Mouse (Mus musculus) embryo, embryonic 11 days (tissue): ENCODE results near the gene Fam229b.

Experiments
- DNase-seq: peaks from one replicate; pipeline ENCODE4 v3.0.0-alpha.2; 2015

Gene Fam229b

DNA sequence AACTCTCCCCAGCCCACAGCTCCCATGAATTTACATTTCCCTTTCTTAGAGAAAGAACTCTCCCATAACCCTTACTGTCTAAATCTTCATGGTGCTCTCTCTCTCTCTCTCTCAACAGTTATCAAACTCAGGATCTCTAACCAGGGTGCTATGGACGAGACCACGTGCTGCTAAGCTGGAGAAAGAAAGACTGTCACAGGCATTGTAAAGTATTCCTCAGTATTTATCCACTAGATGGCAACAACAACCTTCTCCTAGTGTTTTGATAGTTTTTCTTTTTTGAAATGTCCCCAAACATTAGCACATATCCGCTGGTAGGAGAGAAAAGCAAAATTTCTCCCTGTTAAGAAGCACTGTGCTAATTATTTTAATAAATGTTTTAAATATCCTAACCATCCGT lies 12.3 kb downstream of the Fam229b start:
- no peak for DNase-seq

DNA sequence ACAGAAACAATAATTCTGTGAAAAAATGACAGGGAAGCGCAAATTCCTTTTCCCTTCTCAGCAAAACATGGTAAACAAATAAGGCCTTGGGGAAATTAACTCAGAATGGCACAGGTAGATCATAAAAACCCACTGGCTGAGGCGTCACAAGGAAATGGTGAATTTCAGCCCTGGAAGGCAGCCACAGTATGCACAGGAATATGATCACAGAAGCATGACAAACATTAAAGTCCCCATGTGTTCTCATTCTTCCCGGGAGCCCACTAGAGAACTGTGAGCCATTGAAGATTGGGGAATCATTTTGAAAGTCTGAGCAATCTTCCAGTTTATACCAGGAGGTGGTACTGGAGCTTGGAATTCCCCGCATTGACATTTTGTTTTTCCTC lies 24.2 kb downstream of the Fam229b start:
- DNase-seq: no peak

- DNase-seq: no peak
Measured at GRCm38 (mm10) chr10:39108837-39109488, 24.8 kb downstream of the Fam229b start.

DNA sequence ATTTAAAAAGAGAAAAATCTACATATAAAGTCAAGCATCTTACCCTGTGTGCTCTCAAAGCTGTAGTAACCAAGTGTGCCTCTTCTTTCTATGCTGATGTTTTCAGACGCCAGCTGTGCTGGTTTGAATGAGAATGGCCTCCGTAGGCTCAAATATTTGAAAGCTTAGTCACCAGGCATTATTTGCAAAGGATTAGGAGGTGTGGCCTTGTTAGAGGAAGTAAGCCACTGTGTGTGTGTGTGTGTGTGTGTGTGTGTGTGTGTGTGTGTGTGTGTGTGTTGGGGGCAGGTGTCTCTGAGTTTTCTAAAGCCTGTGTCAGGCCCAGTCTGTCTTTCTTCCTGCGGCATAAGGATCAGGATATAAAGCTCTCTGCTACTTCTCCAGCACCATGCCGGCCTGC lies 26.8 kb downstream of the Fam229b start:
- DNase-seq: peak; percentile 17

GRCm38 (mm10) chr10:39106413-39106812 lies 27.3 kb downstream of the Fam229b start:
- no peak for DNase-seq

DNA sequence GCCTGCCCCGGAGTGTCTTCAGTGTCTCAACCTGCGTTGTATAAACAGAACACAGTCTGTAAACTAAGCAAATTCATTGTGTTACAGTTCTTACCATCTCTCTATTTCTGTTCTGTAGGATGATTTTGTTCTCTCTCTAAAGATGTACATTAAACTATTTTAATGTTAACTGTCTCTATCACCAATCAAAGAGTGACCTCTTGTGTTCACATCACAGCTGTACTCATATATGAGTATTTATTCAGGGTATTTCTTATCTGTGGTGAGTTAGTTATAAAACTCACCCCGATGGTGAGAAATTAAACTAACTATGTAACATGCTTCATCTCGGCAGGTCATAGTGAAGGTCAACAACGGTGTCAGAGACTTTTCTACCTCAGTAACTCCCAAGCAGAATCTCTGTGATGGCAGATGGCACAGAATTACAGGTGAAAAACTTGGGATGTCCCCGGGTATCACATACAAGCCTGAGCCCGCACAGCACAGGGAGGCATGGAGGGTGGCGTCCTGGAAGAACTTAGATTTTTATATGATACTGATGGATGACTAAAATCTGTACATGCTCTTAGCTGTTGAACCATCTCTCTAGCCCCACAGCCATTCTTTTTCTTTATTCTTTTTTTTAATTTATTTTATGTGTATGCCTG lies 28.8 kb downstream of the Fam229b start:
- DNase-seq: no peak

DNA sequence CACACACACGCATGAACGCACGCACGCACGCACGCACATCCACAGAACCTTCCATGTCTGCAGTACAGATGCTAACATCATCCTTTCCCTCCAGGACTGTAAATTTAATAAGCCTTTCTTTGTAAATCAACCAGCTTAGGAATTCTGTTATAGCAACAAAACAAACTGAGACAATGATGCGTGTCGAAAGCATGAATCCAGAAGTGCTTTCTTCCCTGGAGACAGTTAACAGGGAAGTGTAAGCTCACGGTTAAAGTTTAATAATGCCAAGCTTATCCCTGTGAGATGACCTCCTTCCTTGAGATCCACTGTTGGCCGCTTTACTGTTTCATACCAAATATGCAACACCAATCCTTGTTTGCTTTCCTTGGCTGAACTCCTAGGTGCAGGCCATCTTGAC lies 35.0 kb downstream of the Fam229b start:
- no peak for DNase-seq

- peak; percentile 34 for DNase-seq
Measured at GRCm38 (mm10) chr10:39096981-39097380, 36.7 kb downstream of the Fam229b start.

DNA sequence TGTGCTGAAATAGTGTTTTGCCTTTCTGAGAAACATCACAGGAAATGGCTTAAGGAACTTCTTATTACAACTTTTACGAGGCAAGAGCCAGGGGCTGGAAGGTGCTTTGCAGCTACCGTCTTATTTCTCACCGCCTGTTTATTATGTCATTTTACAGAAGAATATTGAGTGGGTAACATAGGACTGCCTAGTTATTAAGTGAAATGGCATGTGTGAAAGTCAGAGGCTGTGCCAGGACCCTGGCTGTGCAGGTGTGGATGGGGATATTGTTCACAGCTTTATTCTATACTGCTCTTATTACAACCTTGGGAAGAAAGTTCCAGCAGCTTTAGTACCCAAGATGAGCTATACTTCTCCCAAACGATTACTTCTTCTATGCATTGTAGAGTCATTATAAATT lies 61.7 kb downstream of the Fam229b start:
- DNase-seq: no peak
